Mouse (Mus musculus): Measurements from ENCODE around the gene Dusp19.

GRCm38 (mm10) chr2:80594215-80594918 lies 22.5 kb upstream of the Dusp19 start:
- TF ChIP-seq CTCF (IDR thresholded peaks at IDR 0.05) = no peak
- TF ChIP-seq EP300 (IDR thresholded peaks at IDR 0.05) = no peak

All from lung, postnatal 0 days (tissue).